Mouse (Mus musculus): Measurements from ENCODE around the gene Pnpla7. TPM values are rescaled to one million over a fixed set of nuclear protein-coding genes. Genes with fewer than 3 reads are reported as not detected.

Pnpla7 gene
- polyA plus RNA-seq, 1 experiment = 20.1 TPM

DNA sequence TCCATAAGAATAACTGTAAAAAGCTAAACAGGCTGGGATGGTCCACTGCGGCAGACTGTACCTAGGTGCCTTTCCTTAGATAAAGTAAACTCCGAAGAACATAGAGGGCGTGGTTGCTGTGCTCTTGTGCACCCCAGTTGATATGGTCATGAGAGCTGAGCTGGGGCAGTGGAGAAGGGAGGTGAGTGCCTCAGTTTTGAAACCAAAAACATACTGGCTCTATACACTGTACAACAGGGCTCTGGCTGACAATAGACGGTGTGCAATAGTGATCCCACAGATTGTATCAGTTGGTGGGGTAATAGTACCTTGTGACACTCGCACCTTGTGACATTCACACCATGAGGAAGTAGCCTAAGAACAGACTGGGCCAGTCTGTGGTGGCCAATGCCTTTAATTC lies 1.1 kb downstream of the Pnpla7 start:
- TF ChIP-seq POLR2A (IDR thresholded peaks at IDR 0.05; ENCODE audit: extremely low read depth, insufficient read depth, low read length) (no peak), CTCF (IDR thresholded peaks at IDR 0.05; ENCODE audit: extremely low read depth, insufficient read depth, low read length) (no peak)
- H3K4me1 ChIP-seq (ENCODE audit: control insufficient read depth, insufficient read depth, low read length) = no peaks in the 10 kb centered on the region; the same call in 1 of the 2 replicates
- no peak overlapping the region for H3K27ac ChIP-seq (ENCODE audit: insufficient read depth, low read length)
- H3K4me3 ChIP-seq (ENCODE audit: insufficient read depth, low read length) = no peak overlapping the region

DNA sequence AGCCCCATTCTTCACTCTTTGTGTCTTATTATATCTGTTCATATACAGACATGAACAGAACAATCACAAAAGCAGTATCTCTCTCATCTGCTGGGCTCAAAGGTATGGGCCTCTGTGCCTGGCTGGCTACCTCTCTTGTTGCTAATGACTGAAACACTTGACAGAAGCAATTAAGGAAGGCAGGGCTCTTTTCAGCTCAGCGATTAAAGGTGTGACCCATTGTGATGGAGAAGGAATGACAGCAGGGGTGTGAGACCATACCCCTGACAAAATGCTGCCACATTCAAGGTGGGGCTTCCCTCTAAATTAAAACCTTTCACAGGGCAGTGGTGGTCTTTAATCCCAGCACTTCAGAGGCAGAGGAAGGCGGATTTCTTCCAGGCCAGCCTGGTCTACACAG lies 11.9 kb downstream of the Pnpla7 start:
- TF ChIP-seq CTCF (IDR thresholded peaks at IDR 0.05; ENCODE audit: extremely low read depth, insufficient read depth, low read length) = no peak
- TF ChIP-seq POLR2A (IDR thresholded peaks at IDR 0.05; ENCODE audit: extremely low read depth, insufficient read depth, low read length) = no peak
- Histone ChIP-seq H3K4me1 (ENCODE audit: control insufficient read depth, insufficient read depth, low read length) (no peaks in the 10 kb centered on the region), H3K4me3 (ENCODE audit: insufficient read depth, low read length) (no peak overlapping the region), H3K27ac (ENCODE audit: insufficient read depth, low read length) (no peak overlapping the region)

DNA sequence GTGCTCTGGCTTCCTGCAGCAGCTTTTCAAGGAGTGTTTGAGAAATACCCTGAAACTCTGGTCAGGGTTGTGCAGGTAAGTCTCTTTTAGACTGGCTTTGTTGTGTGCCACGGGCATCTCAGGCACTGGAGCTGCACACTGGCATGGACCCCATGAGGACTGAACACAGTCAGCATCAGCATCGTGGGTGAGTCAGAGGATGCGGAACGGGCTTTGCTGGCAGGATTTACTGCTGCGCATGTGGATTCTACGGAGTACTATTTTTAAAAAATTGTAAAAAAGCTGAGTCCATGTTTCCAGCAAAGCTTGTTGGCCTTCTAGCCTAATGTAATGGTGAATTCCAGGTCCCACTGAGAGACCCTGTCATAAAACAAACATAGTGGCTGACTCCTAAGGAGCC lies 19.5 kb downstream of the Pnpla7 start:
- H3K4me3 ChIP-seq (ENCODE audit: insufficient read depth, low read length) = no peak overlapping the region
- TF ChIP-seq POLR2A (IDR thresholded peaks at IDR 0.05; ENCODE audit: extremely low read depth, insufficient read depth, low read length) (no peak), CTCF (IDR thresholded peaks at IDR 0.05; ENCODE audit: extremely low read depth, insufficient read depth, low read length) (no peak)
- no peaks in the 10 kb centered on the region for H3K4me1 ChIP-seq (ENCODE audit: control insufficient read depth, insufficient read depth, low read length)
- no peak overlapping the region for H3K27ac ChIP-seq (ENCODE audit: insufficient read depth, low read length)

DNA sequence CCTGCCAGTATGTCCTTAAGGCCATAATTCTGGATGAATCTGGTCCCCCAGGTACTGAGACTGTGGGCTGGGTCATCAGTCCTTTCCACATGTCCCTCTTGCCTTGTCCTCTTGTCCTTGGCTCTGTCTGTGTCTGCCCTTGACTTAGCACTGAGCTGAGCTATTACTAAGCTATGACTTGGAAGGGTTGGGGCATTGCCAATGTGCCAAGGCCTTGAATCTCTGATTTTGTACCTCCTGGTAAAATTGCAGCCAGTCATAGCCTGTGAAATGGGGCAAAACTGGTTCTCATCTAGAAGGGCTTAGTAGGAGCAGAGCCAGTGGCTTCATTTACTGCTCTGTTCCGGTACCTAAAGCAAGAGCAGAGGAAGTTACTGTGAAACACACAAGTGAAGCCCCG lies 20.6 kb downstream of the Pnpla7 start:
- TF ChIP-seq POLR2A (IDR thresholded peaks at IDR 0.05; ENCODE audit: extremely low read depth, insufficient read depth, low read length) = no peak
- TF ChIP-seq CTCF (IDR thresholded peaks at IDR 0.05; ENCODE audit: extremely low read depth, insufficient read depth, low read length) = no peak
- no peak overlapping the region for H3K4me3 ChIP-seq (ENCODE audit: insufficient read depth, low read length)
- no peak overlapping the region for H3K27ac ChIP-seq (ENCODE audit: insufficient read depth, low read length)
- no peaks in the 10 kb centered on the region for H3K4me1 ChIP-seq (ENCODE audit: control insufficient read depth, insufficient read depth, low read length)

DNA sequence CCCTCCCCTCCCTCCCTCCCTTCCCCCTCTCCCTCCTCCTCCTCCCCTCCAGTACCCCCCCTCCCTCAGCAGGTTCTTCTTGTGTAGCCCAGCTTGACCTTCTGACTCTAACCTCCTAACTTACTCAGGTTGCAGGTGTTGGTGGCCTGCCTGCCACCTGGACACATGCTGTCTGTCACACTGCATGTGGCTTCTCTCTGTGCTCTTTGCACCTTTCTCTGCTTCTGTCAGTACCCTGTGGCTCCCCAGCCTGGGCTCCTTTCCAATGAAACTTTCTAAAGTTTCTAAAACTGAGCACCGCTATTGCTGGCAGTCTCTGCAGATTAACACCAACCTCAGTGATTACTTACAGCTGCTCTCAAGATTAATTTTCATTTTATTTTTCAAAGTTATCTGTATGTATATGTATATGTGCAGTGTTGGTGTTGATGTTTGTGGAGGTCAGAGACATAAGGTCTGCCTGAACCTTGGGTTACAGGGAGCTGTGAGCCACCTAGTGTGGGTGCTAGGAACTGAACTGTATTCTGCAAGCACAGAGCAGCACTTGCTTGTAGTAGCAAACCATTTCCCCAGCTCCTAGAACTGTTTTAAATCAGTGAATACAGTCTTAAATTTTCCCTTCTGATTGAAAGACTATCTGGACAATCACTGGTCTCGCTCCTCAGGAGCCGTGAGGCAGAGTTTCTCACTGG lies 24.9 kb downstream of the Pnpla7 start:
- H3K4me1 ChIP-seq (ENCODE audit: control insufficient read depth, insufficient read depth, low read length) = no peaks in the 10 kb centered on the region
- TF ChIP-seq POLR2A (IDR thresholded peaks at IDR 0.05; ENCODE audit: extremely low read depth, insufficient read depth, low read length) (no peak), CTCF (IDR thresholded peaks at IDR 0.05; ENCODE audit: extremely low read depth, insufficient read depth, low read length) (peak; percentile 63)
- no peak overlapping the region for H3K4me3 ChIP-seq (ENCODE audit: insufficient read depth, low read length)
- no peak overlapping the region for H3K27ac ChIP-seq (ENCODE audit: insufficient read depth, low read length)

DNA sequence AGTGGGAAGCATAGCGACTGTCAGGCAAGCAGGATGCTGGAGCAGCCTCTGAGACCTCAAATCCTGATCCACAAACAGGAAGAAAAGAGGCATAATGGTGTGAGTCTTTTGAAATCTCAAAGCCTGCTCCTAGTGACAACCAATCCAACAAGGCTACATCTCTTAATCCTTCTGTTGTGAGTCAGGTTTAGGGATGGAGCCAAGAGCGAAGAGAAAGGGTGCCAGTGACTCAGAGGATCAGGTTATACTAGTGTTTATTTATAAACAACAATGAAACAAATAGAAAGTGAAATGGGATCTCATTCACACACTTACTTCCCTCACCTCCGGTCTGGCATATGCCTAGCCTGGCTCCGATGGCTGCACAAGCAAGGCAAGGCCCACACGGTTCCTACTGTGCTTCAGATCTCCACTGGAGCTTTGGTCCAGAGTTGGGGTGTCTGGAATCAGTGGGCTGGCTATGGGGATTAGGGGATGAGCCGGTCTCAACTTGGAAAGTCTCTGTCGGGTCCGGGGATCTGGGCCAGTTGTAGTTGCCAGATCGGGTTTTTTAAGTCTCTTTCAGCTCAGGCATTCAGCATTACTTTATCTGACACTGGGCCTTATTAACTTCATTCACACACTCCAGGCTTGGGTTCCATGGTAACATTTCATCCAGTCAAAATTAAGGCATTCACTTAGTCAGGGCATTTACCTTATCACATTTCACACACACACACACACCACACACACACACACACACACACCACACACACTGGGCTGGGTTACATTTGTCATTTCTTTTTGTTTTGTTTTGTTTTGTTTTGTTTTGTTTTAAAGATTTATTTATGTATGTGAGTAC lies 28.3 kb downstream of the Pnpla7 start:
- H3K4me1 ChIP-seq (ENCODE audit: control insufficient read depth, insufficient read depth, low read length) = no peaks in the 10 kb centered on the region
- H3K4me3 ChIP-seq (ENCODE audit: insufficient read depth, low read length) = no peak overlapping the region
- no peak overlapping the region for H3K27ac ChIP-seq (ENCODE audit: insufficient read depth, low read length)
- no peak for TF ChIP-seq POLR2A (IDR thresholded peaks at IDR 0.05; ENCODE audit: extremely low read depth, insufficient read depth, low read length)
- TF ChIP-seq CTCF (IDR thresholded peaks at IDR 0.05; ENCODE audit: extremely low read depth, insufficient read depth, low read length) = no peak

DNA sequence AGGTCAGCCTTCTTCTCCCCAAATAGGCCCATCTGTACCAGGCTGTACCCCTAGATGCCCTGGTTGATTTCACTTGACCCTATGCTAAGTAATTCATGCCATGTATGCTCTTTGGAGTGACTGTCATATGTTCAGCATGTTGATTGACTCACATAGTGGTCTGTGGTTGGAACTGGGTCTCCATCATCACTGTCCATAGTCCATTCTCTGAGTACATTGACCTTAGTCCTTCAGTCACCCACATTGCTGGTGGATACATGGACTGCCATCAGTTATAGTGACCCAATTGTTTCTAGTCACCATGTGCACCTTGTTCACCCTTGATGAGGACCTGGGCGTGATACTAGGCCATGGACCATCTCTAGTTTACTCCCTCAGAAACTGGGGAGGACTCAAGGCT lies 30.9 kb downstream of the Pnpla7 start:
- Histone ChIP-seq H3K4me3 (ENCODE audit: insufficient read depth, low read length) (no peak overlapping the region), H3K27ac (ENCODE audit: insufficient read depth, low read length) (no peak overlapping the region), H3K4me1 (ENCODE audit: control insufficient read depth, insufficient read depth, low read length) (no peaks in the 10 kb centered on the region)
- TF ChIP-seq CTCF (IDR thresholded peaks at IDR 0.05; ENCODE audit: extremely low read depth, insufficient read depth, low read length) (no peak), POLR2A (IDR thresholded peaks at IDR 0.05; ENCODE audit: extremely low read depth, insufficient read depth, low read length) (no peak)

DNA sequence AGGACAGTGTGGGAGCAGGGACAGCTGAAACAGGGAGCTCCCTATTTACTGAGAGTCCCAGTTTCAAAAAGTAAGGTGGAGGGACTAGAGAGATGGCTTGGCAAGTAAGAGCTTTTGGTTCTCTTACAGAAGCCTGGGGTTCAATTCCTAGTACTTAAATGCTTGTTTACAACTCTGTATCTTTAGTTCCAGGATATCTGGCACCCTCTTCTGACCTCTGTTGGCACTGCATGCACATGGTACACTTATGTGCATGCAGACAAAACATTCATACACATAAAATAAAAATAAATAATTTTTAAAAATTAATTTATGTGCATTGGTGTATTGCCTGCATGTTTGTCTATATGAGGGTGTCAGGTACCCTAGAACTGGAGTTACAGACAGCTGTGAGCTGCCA lies 32.4 kb downstream of the Pnpla7 start:
- H3K4me3 ChIP-seq (ENCODE audit: insufficient read depth, low read length) = no peak overlapping the region
- TF ChIP-seq POLR2A (IDR thresholded peaks at IDR 0.05; ENCODE audit: extremely low read depth, insufficient read depth, low read length) (no peak), CTCF (IDR thresholded peaks at IDR 0.05; ENCODE audit: extremely low read depth, insufficient read depth, low read length) (no peak)
- no peaks in the 10 kb centered on the region for H3K4me1 ChIP-seq (ENCODE audit: control insufficient read depth, insufficient read depth, low read length)
- no peak overlapping the region for H3K27ac ChIP-seq (ENCODE audit: insufficient read depth, low read length)

DNA sequence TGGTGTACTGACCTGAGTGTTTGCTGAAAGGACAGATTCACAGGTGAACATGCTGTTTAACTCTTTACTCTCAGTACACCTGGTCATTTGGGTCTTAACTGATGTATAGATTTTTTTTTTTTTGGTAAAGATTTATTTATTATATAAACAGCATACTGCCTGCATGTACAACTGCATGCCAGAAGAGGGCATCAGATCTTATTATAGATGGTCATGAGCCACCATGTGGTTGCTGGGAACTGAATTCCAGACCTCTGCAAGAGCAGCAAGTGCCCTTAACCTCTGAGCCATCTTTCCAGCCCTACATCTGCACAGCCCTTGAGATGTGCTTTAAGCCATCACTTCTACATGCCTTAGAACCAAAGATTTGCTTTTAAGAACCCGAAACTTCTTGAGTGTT lies 46.8 kb downstream of the Pnpla7 start:
- Histone ChIP-seq H3K27ac (ENCODE audit: insufficient read depth, low read length) (no peak overlapping the region), H3K4me1 (ENCODE audit: control insufficient read depth, insufficient read depth, low read length) (no peaks in the 10 kb centered on the region), H3K4me3 (ENCODE audit: insufficient read depth, low read length) (no peak overlapping the region)
- no peak for TF ChIP-seq CTCF (IDR thresholded peaks at IDR 0.05; ENCODE audit: extremely low read depth, insufficient read depth, low read length)
- no peak for TF ChIP-seq POLR2A (IDR thresholded peaks at IDR 0.05; ENCODE audit: extremely low read depth, insufficient read depth, low read length)

DNA sequence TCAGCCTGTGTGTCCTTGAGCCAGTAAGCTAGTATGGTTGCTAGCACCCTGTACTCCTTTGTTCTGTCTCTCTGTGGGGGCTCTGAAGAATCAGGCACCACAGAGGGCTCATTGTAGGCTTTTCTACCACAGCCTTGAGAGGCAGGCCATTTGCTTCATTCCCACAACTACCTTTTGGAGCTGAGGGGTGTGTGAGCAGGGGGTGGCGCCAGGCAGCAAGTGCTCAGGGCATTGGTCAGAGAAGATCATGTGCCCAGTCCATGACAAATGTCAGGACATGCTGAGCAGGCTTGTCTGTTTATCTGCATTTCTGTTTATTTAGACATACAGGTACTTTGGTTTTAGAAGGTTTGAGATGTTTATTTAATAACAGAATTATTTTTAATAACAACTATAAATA lies 49.3 kb downstream of the Pnpla7 start:
- H3K4me3 ChIP-seq (ENCODE audit: insufficient read depth, low read length) = no peak overlapping the region
- no peak overlapping the region for H3K27ac ChIP-seq (ENCODE audit: insufficient read depth, low read length)
- no peak for TF ChIP-seq POLR2A (IDR thresholded peaks at IDR 0.05; ENCODE audit: extremely low read depth, insufficient read depth, low read length)
- TF ChIP-seq CTCF (IDR thresholded peaks at IDR 0.05; ENCODE audit: extremely low read depth, insufficient read depth, low read length) = no peak
- no peaks in the 10 kb centered on the region for H3K4me1 ChIP-seq (ENCODE audit: control insufficient read depth, insufficient read depth, low read length)
